Mouse (Mus musculus): Measurements from ENCODE around the gene Gm9745. TPM values are rescaled to one million over a fixed set of nuclear protein-coding genes. Genes with fewer than 3 reads are reported as not detected.
"Not testable (repeated sequence)": the region's sequence is repeated elsewhere in the genome, so short reads cannot be mapped to it uniquely, and the experiment has no call there.

Gm9745 gene
- polyA plus RNA-seq, 1 experiment from 2014 or later: 1.3 TPM

GRCm38 (mm10) chr13:8965224-8965623, 17.2 kb upstream of the Gm9745 start:
- no peak overlapping the region for H3K4me2 ChIP-seq (ENCODE audit: low read depth, low read length)
- WGBS: 91% methylated on average over 5 of the region's 5 CpGs
- no peak overlapping the region for H3K9ac ChIP-seq (ENCODE audit: low read depth, low read length)
- H3K4me1 ChIP-seq (ENCODE audit: control insufficient read depth, insufficient read depth, low read length): no peaks in the 10 kb centered on the region
- H3K4me3 ChIP-seq (ENCODE audit: low read depth, low read length): no peak overlapping the region
- H3K9me3 ChIP-seq (ENCODE audit: control insufficient read depth, low read length): no peaks in the 10 kb centered on the region
- no peak overlapping the region for H3K27ac ChIP-seq (replicated peaks; ENCODE audit: low read depth, low read length)
- ATAC-seq (ENCODE audit: low read depth) (no peak), DNase-seq (ENCODE audit: low spot score) (no peak)
- H3K27me3 ChIP-seq (replicated peaks; ENCODE audit: control insufficient read depth, insufficient read depth, low read length): no peaks in the 10 kb centered on the region
- peaks cover 25% of the 10 kb centered on the region for H3K36me3 ChIP-seq (ENCODE audit: control insufficient read depth, insufficient read depth, low read length)

GRCm38 (mm10) chr13:8962266-8962665, 14.2 kb upstream of the Gm9745 start:
- H3K36me3 ChIP-seq (ENCODE audit: control insufficient read depth, insufficient read depth, low read length); H3K9ac ChIP-seq (ENCODE audit: low read depth, low read length); H3K4me3 ChIP-seq (ENCODE audit: low read depth, low read length); H3K4me1 ChIP-seq (ENCODE audit: control insufficient read depth, insufficient read depth, low read length); H3K4me2 ChIP-seq (ENCODE audit: low read depth, low read length); H3K27me3 ChIP-seq (replicated peaks; ENCODE audit: control insufficient read depth, insufficient read depth, low read length); DNase-seq (ENCODE audit: low spot score); H3K27ac ChIP-seq (replicated peaks; ENCODE audit: low read depth, low read length); ATAC-seq (ENCODE audit: low read depth); H3K9me3 ChIP-seq (ENCODE audit: control insufficient read depth, low read length): not testable (repeated sequence)
- 30% methylated on average over 5 of the region's 5 CpGs for WGBS

- H3K27ac ChIP-seq (replicated peaks; ENCODE audit: low read depth, low read length); H3K9ac ChIP-seq (ENCODE audit: low read depth, low read length); H3K27me3 ChIP-seq (replicated peaks; ENCODE audit: control insufficient read depth, insufficient read depth, low read length); H3K4me3 ChIP-seq (ENCODE audit: low read depth, low read length); H3K4me1 ChIP-seq (ENCODE audit: control insufficient read depth, insufficient read depth, low read length); H3K36me3 ChIP-seq (ENCODE audit: control insufficient read depth, insufficient read depth, low read length); ATAC-seq (ENCODE audit: low read depth); H3K9me3 ChIP-seq (ENCODE audit: control insufficient read depth, low read length); H3K4me2 ChIP-seq (ENCODE audit: low read depth, low read length); DNase-seq (ENCODE audit: low spot score): not testable (repeated sequence)
- 61% methylated on average over 2 of the region's 3 CpGs for WGBS
Measured at GRCm38 (mm10) chr13:8961128-8961888, 13.3 kb upstream of the Gm9745 start.

- not testable (repeated sequence) for H3K36me3 ChIP-seq (ENCODE audit: control insufficient read depth, insufficient read depth, low read length); H3K9me3 ChIP-seq (ENCODE audit: control insufficient read depth, low read length); H3K4me1 ChIP-seq (ENCODE audit: control insufficient read depth, insufficient read depth, low read length); H3K27ac ChIP-seq (replicated peaks; ENCODE audit: low read depth, low read length); H3K27me3 ChIP-seq (replicated peaks; ENCODE audit: control insufficient read depth, insufficient read depth, low read length); H3K4me2 ChIP-seq (ENCODE audit: low read depth, low read length); H3K9ac ChIP-seq (ENCODE audit: low read depth, low read length); H3K4me3 ChIP-seq (ENCODE audit: low read depth, low read length)
- ATAC-seq (ENCODE audit: low read depth): 0 out of 2 replicates have a peak, but pooled peaks have one; percentile 50
- DNase-seq (ENCODE audit: low spot score): peak; percentile 14
- WGBS: 94% methylated on average over 5 of the region's 6 CpGs
Measured at GRCm38 (mm10) chr13:8959554-8959953, 11.5 kb upstream of the Gm9745 start.

DNA sequence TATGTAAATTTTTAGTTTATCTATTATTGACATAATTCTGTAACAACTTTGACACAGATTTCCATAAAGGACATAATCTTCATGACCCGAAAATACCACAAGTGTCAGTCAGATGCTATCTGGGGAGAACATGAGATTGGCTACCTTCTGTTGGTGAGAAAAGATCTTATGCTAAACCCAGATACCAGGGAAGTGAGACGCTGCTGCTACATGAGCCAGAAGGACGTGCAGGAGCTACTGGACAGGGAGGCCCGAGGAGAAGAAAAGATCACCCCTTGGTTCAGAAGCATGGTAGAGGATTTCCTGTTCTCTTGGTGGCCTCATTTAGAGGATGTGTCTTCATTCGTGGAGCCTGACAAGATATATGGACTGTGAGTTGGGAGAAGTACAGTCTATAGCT, 11.0 kb upstream of the Gm9745 start:
- not testable (repeated sequence) for H3K27ac ChIP-seq (replicated peaks; ENCODE audit: low read depth, low read length); H3K4me3 ChIP-seq (ENCODE audit: low read depth, low read length); H3K9me3 ChIP-seq (ENCODE audit: control insufficient read depth, low read length); DNase-seq (ENCODE audit: low spot score); H3K27me3 ChIP-seq (replicated peaks; ENCODE audit: control insufficient read depth, insufficient read depth, low read length); H3K4me1 ChIP-seq (ENCODE audit: control insufficient read depth, insufficient read depth, low read length); H3K36me3 ChIP-seq (ENCODE audit: control insufficient read depth, insufficient read depth, low read length); ATAC-seq (ENCODE audit: low read depth); H3K4me2 ChIP-seq (ENCODE audit: low read depth, low read length); H3K9ac ChIP-seq (ENCODE audit: low read depth, low read length)
- WGBS: 86% methylated on average over 1 of the region's 5 CpGs

- not testable (repeated sequence) for ATAC-seq (ENCODE audit: low read depth); H3K4me1 ChIP-seq (ENCODE audit: control insufficient read depth, insufficient read depth, low read length); H3K9me3 ChIP-seq (ENCODE audit: control insufficient read depth, low read length); DNase-seq (ENCODE audit: low spot score); H3K4me2 ChIP-seq (ENCODE audit: low read depth, low read length); H3K36me3 ChIP-seq (ENCODE audit: control insufficient read depth, insufficient read depth, low read length); H3K9ac ChIP-seq (ENCODE audit: low read depth, low read length); H3K27me3 ChIP-seq (replicated peaks; ENCODE audit: control insufficient read depth, insufficient read depth, low read length); H3K4me3 ChIP-seq (ENCODE audit: low read depth, low read length); H3K27ac ChIP-seq (replicated peaks; ENCODE audit: low read depth, low read length)
- no CpG with 5 or more reads among the region's 5 CpGs for WGBS
Measured at GRCm38 (mm10) chr13:8956873-8957272, 8.8 kb upstream of the Gm9745 start.

DNA sequence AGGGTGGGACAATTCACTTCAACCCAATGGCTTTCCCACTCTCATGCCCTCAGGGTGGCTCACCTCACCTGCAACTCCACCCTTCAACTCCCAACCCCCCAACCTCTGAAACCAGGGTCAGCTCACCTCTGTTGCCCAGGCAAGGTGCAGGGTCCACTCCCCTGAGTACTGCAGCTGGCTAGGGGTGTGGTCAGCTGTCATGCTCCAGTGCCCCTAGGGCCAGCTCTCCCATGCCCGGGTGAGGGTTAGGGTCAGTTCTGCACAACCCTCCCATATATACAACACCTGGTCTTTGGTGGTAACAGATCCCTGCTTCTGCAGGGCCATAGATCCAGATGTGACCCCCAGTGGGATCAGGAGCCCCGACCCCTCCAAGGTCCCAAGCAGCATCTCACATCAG, 7.1 kb upstream of the Gm9745 start:
- not testable (repeated sequence) for DNase-seq (ENCODE audit: low spot score); H3K27ac ChIP-seq (replicated peaks; ENCODE audit: low read depth, low read length); H3K9ac ChIP-seq (ENCODE audit: low read depth, low read length); H3K27me3 ChIP-seq (replicated peaks; ENCODE audit: control insufficient read depth, insufficient read depth, low read length); H3K4me3 ChIP-seq (ENCODE audit: low read depth, low read length); H3K9me3 ChIP-seq (ENCODE audit: control insufficient read depth, low read length); ATAC-seq (ENCODE audit: low read depth); H3K4me2 ChIP-seq (ENCODE audit: low read depth, low read length); H3K4me1 ChIP-seq (ENCODE audit: control insufficient read depth, insufficient read depth, low read length); H3K36me3 ChIP-seq (ENCODE audit: control insufficient read depth, insufficient read depth, low read length)
- WGBS: 50% methylated on average over 1 of the region's 2 CpGs

DNA sequence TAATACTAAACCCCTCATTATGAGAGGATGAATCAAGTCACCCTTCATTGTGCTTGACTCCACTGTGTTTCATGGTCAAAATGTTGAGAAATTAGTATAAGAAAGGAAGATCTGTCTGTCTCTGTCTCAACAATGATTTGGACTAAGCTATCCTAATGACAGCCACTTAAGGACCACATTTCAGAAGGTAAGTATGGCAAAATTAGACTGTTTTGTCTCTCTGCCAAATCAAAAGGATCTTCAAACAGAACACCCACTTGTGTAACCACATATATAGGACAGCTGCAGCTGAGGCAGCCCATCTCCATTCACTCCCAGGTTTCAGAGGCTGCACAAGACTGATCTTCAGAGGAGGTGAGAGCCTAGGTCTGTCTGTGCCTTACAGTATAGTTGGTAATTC, 4.5 kb upstream of the Gm9745 start, which contains the start of gene Idi2:
Idi2 (plus strand) TSS at position 301 of the 400 bp plus-strand sequence.
- H3K9ac ChIP-seq (ENCODE audit: low read depth, low read length); H3K4me3 ChIP-seq (ENCODE audit: low read depth, low read length); H3K27me3 ChIP-seq (replicated peaks; ENCODE audit: control insufficient read depth, insufficient read depth, low read length): not testable (repeated sequence)

DNA sequence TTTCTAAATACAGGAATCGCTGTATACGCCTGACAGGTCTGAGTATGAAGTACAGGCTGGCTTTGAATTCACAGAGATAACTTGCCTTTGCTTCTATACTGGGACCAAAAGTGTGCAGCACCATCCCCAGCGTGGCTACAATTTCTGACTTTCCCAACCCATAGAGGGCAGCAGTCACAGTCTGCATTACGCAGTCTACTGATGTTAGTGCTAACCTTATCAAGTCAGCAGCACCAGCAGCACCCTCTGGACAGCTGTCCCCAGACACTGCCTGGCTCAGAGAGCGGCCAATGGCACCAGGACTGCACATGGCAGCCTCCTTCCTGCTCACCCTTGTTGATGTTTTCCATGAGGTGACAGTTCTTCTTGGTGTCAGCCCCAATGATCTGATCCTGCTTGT, 4.2 kb downstream of the Gm9745 start:
- ATAC-seq (ENCODE audit: low read depth); H3K27me3 ChIP-seq (replicated peaks; ENCODE audit: control insufficient read depth, insufficient read depth, low read length); H3K9me3 ChIP-seq (ENCODE audit: control insufficient read depth, low read length); H3K4me2 ChIP-seq (ENCODE audit: low read depth, low read length); H3K4me3 ChIP-seq (ENCODE audit: low read depth, low read length); H3K36me3 ChIP-seq (ENCODE audit: control insufficient read depth, insufficient read depth, low read length); DNase-seq (ENCODE audit: low spot score); H3K9ac ChIP-seq (ENCODE audit: low read depth, low read length); H3K4me1 ChIP-seq (ENCODE audit: control insufficient read depth, insufficient read depth, low read length); H3K27ac ChIP-seq (replicated peaks; ENCODE audit: low read depth, low read length): not testable (repeated sequence)
- no CpG with 5 or more reads among the region's 5 CpGs for WGBS

More for the DNA sequence above, 4.5 kb upstream of the Gm9745 start, which contains the start of gene Idi2:
- not testable (repeated sequence) for H3K36me3 ChIP-seq (ENCODE audit: control insufficient read depth, insufficient read depth, low read length); DNase-seq (ENCODE audit: low spot score); H3K4me1 ChIP-seq (ENCODE audit: control insufficient read depth, insufficient read depth, low read length); ATAC-seq (ENCODE audit: low read depth); H3K9me3 ChIP-seq (ENCODE audit: control insufficient read depth, low read length); H3K4me2 ChIP-seq (ENCODE audit: low read depth, low read length); H3K27ac ChIP-seq (replicated peaks; ENCODE audit: low read depth, low read length)
